Mouse (Mus musculus) bone marrow, adult 2 months (tissue): ENCODE results near the gene Plcg2.

Source experiments
- CTCF ChIP-seq: fragments of 200-500 bp; IDR thresholded peaks from 2 replicates; pipeline ENCODE4 v1.5.1; 2011; ENCODE audit warnings: low read length, control low read depth; ENCODE audit not compliant: control insufficient read depth, insufficient read depth
- POLR2A ChIP-seq: fragments of 200-500 bp; IDR thresholded peaks from 2 replicates; pipeline ENCODE4 v1.6.1; 2011; ENCODE audit warnings: low read depth, mild to moderate bottlenecking, control low read depth, low read length, borderline replicate concordance; ENCODE audit not compliant: control insufficient read depth

DNA sequence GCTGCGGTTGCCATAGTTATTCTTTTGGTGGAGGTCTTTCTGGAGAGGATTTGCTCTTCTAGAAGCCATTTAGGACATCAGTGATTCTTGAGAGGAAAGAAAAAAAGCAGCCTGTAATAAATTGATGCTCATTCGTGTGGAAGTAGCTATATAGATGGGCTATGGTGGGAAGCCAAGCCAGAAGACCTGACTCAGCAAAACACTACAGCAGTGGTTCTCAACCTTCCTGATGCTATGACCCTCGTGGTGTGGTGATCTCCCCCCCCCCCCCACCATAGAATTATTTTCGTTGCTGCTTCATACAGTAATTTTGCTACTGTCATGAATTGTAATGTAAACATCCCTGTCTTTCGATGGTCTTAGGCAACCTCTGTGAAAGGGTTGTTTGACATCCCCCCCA is 134.4 kb downstream of the Plcg2 start:
- TF ChIP-seq CTCF, result no peak
- no peak for TF ChIP-seq POLR2A
